Mouse (Mus musculus) cerebellum, postnatal 25 days (tissue): ENCODE measurements around the gene Asic2.

ENCODE experiments used
- DNase-seq, 2 experiments: peaks; one replicate each; pipeline ENCODE4 v3.0.0; 2021; ENCODE audit warnings: mixed read lengths in 2 of 2

Gene Asic2

DNA sequence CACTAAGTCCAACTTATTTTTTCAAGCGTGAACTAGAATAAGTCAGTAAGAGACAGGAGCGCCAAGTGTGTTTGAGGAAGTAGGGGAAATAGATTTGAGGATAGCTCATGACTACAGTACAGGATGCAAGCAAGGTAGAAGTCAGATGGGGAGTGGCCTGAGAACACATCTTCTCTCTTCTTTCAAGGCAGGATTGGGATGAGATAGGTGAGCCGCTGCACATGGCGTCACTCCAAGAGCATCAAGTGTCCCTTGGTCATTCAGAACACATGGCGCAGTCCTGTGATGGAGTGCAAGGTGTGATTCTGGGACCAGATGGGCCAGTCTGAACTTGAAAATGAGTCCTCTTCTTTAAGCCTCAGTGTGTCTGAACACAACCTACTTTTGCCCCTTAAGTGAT lies 366.5 kb downstream of the Asic2 start:
- no peak for DNase-seq

DNA sequence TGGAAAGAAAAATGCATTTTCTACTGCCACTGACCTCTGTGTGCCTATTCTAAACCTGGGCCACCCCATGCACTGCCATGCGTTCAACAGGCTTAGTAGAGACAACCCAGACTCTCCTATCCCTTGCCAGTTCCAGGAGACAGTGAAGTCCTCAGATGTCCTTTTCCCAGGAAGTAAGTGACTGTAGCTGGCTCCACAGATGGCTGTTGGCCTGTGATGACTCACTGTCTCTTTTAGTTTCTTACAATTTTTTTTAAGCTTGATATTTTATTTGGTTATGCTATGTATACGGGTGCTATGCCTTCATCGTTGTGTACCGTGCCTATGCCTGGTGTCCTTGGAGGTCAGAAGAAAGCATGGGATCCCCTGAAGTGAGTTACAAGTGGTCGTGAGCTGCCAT lies 370.7 kb downstream of the Asic2 start:
- DNase-seq = no peak

DNA sequence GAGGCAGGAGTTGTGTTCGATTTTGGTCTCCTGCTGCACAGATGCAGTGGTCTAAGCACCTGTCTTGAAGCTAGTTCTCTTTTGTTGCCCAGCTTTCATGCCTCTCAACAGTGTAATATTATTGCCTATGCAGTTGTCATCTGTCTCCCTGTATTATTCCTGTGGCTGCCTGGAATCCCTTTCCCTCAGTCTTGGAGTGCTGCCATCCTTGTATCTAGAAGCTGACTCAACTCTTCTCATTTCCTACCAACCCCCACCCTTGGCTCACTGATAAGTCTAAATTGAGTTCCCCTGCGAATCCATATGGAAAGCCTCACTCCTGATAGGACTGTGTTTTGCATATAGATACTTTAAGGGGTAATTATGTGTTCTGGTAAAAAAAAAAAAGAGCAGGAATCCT lies 373.0 kb downstream of the Asic2 start:
- peak in 1 of 2 experiments; percentile 13 for DNase-seq

DNA sequence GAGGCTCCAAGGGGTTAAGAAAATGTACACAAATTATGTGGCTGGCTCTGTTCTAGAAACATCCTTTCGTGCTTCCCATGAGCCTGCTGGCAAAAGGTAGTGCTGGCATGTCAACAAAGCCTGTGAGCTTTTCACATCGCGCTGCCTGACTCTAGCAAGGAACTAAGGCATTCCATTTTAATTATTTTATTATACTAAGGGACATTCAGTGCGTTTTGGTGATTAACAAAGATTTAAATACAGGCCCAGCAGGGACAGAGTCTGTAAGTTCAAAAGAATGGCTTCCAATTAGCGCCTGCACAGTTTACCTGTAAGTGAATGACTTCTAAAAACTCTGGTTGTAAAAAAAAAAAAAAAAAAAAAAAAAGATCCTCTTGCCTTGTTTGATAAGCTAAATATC lies 375.5 kb downstream of the Asic2 start:
- no peak for DNase-seq

DNA sequence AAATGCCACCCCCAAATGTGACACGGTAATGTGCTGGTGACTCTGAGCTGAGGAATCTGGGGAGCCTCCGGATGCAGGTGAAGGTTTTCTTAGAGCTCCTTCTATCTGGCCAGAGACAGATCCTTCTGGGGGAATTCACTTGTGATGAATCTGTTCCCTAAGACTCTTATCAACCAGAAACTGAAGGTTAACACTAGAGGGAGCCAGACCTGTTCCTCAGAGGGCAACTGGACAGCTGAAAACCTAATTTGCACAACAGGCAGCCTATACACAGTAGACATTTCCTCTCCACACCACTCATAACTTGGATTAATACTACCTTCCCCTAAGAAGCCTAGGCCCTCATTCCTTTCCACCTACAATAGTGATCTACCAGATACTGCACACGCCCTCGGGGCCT lies 377.3 kb downstream of the Asic2 start:
- peak in 1 of 2 experiments; percentile 19 for DNase-seq

DNA sequence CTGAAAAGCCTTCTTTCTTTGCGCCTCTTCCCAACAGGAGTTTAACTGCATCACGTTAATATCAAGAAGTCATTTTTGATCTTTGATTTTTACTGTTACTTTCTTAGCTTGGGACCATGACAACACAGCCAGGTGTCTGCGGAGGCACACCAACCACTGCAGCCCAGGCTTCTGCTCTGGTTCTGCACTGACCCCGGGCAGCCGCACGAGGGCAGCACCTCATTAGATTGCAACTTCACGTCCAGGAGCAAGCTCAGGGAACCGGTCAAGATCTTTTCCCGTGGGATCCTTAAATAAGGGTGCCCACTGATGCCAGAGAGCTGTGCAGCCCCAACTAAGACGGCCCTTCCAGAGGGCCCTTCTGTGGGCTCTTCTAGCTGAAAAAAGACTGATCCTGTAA lies 379.6 kb downstream of the Asic2 start:
- DNase-seq = peak; percentile 88 to 91

DNA sequence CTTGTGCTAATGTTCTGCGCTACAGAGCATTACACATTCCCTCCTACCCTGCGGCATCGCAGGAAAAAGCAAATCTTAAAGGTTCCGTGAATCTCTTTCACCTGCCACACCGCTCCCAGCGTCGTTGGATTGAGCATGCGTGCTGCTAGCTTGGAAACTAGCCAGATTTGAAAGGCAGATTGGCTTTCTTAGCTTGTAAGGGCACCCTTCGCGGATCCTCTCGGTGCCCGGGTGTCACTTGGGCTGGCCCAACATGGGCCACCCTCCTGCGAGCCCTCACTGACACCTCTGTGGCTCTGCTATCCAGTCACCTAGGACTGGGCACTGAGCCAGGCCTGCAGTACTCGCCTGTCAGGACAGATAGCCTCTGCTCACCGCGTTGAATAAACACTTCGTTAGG lies 380.3 kb downstream of the Asic2 start:
- peak; percentile 84 to 85 for DNase-seq

DNA sequence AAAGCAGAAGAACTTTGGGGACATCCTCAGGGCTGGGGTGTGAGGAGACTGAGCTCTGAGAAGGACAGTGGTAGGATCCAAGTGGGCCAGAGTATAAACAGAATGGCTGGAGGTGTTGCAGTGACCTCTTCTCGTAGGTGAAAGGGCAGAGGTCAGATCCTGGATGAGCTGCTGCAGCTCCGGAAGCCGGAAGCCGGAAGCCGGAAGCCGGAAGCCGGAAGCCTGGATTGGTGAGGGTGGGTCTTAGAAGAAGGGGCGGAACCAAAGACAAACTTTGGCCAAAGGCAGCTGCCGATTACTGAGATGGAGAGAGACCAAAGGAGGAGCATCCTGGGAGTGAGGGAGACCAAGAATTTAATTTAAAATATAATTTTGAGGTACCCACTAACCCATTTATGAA lies 381.1 kb downstream of the Asic2 start:
- no peak for DNase-seq

DNA sequence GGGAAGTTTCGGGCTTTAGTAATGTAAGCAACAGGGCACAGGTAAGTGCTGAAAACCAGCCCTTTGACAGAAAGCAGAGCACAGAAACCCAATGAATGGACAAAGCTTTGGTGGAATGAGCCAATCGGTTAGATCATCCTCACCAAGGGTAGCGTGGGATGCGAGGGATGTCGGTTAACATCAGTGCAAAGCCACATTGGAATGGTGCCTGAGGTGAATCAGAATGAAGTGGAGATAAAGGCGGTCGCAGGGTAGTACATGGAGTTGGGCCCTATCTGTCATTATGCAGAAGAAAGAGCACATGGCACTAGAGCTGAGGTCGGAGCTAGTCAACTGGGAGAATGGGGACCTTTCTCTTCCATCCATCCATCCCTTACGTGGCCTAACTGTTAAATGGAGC lies 383.8 kb downstream of the Asic2 start:
- no peak for DNase-seq

DNA sequence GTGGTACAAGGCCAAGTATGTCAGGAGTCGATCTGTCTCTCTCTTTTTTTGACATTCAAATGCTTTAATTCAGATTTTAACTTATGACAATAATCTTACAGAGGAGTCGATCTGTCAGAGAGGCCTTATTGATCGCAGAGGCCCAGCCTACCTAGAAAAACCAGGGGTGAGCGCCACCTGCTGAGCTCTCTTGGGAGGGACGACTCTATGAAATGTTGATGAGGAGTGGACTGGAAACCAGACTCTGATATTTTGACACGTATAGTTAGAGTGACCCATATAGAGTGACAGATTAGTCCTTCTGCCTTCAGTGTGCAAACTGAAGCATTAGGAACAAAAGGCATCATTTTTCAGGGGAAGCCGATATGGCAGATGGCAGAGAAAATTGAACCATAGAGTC lies 385.1 kb downstream of the Asic2 start:
- DNase-seq = peak in 1 of 2 experiments; percentile 17

DNA sequence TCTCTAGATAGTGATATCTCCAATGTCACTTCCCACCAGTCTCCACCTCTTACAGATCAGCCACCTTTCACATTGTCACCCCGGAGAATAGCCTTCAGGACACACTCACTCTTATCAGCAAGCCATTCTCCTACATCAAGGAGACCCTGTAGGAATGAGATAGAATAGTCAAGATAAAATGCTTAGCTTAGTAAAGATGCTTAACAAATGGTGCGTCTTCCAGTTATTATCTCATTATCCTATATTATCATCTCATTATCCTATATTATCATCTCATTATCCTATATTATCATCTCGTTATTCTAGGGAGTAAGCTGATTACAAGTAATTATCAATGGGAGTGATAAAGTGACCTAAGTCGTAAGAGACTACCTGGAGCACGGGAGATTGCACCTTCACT lies 386.1 kb downstream of the Asic2 start:
- DNase-seq = no peak

DNA sequence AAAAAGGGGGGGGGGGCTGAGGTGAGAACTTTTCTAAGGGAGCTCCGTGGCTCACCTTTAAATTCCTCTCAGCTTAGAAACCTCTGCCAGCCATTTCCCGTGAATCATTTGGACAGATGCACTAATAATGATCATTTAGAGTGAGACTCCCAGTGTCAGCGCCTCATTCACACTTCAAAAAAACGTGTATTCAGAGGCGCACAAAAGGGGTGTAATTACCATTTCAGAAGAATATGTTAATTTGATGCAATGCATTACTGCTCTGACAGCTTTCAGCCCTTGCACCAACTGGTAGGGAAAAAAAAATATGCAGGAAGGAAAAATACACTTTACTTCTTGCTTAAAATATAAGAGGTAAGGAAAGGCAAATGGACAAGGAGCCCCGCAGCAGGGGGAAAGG lies 388.5 kb downstream of the Asic2 start:
- DNase-seq = no peak

DNA sequence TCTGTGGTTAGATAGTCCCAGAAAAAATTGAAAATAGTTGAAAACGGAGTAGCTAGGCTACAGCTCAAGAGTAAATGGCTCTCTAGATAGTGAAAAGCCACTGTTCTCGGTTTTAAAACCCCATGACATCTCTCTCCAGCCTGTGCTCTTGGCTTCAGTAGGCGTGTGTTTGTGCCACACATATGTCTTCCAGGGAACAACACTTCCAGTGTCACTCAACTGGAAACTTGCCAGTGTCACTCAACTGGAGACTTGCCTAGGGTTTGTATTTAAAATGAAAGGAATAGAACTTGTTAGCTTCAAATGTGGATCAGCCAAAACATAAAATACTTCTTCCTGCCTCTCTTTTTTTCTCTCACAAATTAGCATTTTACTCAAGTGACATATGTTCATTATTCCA lies 397.9 kb downstream of the Asic2 start:
- peak; percentile 26 to 69 for DNase-seq

DNA sequence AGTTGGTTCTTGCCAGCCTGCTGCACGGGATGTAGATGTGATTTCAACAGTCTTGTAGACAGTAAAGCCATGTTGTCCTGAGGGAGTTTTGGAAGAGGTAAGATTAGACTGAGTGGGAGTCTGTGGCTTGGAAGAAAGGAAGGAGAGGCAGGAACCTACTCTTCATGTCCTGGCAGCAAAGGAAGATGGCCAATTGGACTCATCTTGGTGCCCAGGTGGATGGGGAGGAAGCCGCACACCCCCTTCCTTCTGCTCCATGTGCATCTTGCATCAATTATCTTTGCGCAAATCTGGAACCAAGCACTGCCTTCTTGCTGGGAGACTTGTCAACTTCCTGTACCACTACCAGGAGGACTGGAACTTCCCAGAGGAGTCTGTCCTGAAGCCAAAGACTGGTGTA lies 403.4 kb downstream of the Asic2 start:
- DNase-seq = peak; percentile 26 to 27

DNA sequence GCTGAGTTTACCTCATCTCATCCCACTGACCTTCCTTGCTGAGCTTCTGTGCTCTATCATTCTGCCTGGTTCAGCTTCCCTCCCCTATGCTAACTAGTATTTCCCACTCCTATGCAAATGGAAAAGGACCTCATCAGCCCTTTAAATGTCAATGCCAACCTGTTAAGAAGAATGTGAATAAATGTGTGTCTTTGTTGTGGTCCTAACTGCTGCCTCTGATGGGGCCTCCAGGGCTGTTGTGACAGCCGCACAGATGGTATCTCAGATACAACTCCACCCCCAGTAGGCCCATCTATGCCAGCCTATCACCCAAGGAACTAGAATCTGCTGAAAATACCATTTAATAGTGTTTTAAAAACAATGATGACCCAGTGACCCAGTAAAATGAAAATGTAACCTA lies 407.9 kb downstream of the Asic2 start:
- no peak for DNase-seq

DNA sequence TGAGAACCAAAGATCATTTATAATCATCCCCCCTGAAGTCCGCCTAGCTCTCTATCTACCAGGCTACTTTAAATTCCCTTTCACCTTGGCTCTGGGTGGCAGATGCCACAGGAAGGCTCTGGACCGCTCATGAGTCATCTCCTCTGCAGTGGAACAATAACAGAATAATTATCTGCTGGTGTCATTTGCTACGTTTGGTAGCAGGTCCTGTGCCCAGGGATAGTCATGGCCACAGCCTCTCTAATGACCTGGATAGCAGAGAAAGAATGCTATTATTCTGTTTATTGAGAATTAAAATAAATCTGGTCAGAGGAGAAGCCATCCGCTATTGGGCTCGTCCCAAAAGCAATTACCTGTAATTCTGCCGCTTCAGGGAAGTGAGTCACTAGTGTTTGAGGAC lies 425.1 kb downstream of the Asic2 start:
- DNase-seq = no peak

DNA sequence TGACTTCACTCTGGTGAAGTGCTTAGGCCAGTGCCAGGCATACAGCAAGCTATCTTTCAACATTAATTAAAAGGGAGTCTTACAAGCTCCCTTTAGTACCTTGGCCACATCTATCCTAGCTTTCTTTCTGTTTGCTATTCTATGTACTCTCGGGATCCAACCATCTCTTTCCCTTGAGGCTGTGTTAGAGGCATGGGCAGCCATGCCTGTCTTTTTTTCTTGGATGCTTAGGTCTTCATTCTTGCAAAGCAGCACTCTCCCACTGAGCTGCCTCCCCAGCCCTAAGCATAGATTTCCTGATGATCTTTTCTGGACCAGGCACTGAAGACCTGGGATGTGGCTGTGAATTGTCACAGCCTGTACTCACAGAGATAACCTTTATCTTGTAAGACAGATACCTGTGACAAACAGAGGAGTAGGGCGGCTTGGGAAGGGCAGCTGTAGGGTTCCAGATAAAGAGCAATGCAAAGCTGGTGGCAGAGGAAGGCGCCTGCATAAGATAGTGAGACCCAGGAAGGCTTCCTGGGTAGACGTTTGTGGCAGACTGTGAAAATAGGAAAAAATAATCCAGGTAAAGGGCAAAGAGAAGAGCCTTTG lies 433.0 kb downstream of the Asic2 start:
- DNase-seq = no peak

DNA sequence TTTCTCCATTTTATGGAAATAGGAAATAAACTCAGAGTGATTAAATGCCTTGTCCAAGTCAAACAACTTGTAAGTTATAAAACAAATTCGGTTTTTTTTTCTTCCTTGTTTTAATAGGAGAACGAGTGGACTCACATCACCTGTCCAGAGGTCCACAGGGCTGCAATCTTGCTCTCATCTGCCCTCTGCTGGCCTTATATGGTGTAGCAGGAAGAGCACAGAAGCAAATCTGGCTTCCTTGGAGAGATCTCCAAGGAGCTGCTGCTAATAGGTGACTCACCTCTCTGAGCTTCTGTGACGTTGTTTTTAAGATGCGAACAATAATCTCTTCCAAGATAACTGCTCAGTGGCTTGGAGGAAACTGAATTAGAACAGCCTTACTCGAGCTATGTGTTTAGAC lies 433.6 kb downstream of the Asic2 start:
- DNase-seq = peak; percentile 79 to 84

DNA sequence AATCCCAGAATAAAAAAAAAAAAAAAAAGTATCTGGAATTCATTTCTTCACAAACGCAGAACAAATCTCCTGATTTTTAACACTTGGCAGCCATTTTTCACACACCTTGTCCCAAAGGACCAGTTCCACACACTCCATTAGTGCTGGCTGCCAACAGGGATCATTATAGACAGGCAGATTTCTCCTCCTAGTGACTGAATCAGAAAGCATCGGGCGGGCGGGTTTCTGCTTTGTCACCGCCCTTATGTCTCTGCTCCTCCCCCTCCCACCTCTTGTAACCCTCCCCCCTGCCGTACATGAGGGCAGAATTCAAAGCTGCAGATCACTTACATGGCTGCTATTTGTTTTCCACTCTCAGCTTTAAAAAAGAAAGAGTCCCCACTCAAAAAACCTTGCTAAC lies 436.4 kb downstream of the Asic2 start:
- peak in 1 of 2 experiments; percentile 14 for DNase-seq

DNA sequence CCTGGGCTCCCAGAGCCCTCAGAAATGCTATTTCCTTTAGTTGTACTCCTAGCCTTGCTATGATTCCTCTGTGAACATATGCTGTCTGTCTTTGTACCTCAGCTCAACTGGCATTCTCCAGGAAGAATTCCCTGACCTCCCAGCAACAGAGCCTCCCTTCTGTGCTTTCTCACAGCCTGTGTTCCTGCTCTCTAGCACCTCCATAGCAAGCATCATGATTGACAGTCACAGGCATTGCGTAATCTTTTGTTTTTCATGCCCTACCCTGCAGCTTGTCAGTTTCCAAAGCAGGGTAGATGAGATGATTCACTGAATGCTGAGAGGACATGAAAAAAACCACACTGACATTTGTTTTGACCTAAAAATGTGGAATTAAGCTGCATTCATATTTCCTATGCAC lies 445.3 kb downstream of the Asic2 start:
- no peak for DNase-seq

DNA sequence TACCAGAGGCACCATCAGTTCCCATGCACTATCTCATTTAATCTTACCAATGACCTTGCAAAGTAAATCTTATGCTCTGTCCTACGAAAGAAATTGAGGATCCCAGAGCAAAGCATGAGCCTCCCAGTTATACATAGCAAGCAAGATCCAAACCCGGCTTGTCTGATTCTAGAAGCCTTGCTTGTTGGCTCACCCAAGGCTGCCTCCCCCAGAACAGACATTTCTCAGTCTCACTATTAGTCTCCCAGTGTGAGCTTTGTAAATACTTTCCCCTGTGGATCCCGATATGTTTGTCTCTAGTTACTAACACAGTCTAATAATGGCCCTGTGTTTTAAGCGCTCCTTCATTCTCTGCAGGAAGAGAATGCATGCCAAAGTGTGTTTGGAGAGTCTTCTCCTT lies 446.4 kb downstream of the Asic2 start:
- DNase-seq = no peak

DNA sequence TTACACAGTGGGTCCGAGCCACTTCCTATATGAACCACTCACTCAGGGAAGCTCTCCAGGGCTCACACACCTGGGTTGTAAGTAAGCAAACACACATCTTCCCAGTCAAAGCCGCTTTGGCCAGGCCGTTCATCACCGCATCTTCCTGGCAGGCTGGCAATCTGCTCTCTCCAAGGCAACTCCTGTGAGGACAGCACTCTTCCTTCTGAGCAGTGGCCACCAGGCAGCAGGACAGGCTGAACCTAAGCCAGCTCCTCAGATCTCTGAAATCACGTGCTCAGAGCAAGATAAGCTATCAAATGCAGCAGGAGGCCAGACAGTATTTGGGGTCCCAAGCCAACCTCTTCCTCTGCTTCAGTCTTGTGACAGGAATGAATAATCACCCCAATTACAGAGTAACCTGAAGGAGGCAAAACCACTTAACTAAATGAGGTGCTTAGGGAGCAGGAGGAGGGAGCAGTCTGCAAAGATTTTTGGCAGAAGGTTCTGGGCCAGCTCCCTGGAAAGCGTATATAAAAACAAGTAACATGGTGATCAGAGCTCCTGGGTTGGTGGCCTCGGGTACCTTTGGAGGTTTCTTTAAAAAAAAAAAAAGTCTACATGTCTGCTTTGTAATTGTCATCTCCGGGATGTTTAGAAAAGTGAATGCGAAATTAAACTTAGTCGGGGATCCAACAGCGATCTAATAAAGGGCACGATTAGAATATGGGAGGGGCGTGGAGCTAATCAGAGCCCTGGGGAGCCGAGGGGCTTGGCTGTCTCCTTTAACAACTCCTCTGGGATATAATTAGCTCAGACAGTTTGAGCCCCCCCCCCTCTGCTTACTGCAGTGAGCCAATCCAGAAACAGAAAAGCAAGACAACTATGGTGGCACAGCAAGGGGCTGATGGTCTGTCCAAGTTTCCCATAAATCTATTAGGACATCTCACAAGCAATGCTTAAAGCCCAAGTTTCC lies 450.0 kb downstream of the Asic2 start:
- DNase-seq = peak; percentile 23 to 37

DNA sequence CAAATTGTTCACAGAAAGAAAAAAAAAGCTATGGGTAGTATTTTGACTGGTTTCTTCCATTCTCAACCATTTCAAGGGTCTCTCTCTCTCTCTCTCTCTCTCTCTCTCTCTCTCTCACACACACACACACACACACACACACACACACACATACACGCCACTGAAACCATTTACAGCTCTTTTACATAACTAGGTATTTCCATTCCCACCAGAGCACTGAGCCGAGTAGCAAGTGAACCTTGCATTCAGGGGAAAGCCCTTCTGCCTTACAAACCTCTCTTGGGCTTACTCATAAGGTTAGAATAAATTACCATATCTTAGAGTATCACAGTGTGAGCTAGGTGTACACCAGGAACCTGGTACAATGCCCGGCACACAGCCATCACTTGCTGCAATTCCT lies 452.5 kb downstream of the Asic2 start:
- DNase-seq = no peak

DNA sequence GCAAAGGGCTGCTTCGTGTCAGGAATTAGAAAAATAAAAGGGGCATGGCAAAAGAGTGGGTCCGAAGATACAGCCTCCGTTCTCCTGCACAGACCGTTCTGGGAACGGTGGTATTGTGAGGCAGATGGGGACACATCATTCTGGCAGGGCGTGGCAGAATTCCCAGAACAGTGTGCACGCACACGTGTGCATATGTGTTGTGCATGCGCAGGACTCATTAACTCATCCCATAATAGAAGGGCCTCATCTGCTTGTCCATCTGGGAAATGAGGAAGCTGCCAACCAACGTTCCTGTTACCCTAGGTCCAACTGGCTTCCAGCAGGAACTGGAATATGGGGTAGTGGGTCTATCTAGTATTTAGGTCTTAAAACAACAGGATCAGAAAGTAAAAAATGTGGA lies 455.8 kb downstream of the Asic2 start:
- DNase-seq = peak; percentile 19 to 36
